Mouse (Mus musculus): Measurements from ENCODE around the gene Eif2ak1.
"Not testable (repeated sequence)": the region's sequence is repeated elsewhere in the genome, so short reads cannot be mapped to it uniquely, and the experiment has no call there.

The Eif2ak1 gene

GRCm38 (mm10) chr5:143817116-143817930 lies at the start of gene Eif2ak1:
Gene Eif2ak1 (plus strand): TSS chr5:143817788.
- peak; percentile 99 for ATAC-seq (ENCODE audit: insufficient number of reproducible peaks, low FRiP score, low TSS enrichment)

- ATAC-seq (ENCODE audit: insufficient number of reproducible peaks, low FRiP score, low TSS enrichment): no peak
Measured at GRCm38 (mm10) chr5:143781951-143782350, 35.6 kb upstream of the Eif2ak1 start.

GRCm38 (mm10) chr5:143785391-143785790 lies 32.2 kb upstream of the Eif2ak1 start:
- ATAC-seq (ENCODE audit: insufficient number of reproducible peaks, low FRiP score, low TSS enrichment): no peak

- ATAC-seq (ENCODE audit: insufficient number of reproducible peaks, low FRiP score, low TSS enrichment): not testable (repeated sequence)
Measured at GRCm38 (mm10) chr5:143801216-143801615, 16.4 kb upstream of the Eif2ak1 start.

- no peak for ATAC-seq (ENCODE audit: insufficient number of reproducible peaks, low FRiP score, low TSS enrichment)
Measured at GRCm38 (mm10) chr5:143804056-143804765, 13.4 kb upstream of the Eif2ak1 start.

GRCm38 (mm10) chr5:143807268-143807667 lies 10.3 kb upstream of the Eif2ak1 start:
- no peak for ATAC-seq (ENCODE audit: insufficient number of reproducible peaks, low FRiP score, low TSS enrichment)

GRCm38 (mm10) chr5:143809421-143810090 lies 8.0 kb upstream of the Eif2ak1 start:
- no peak for ATAC-seq (ENCODE audit: insufficient number of reproducible peaks, low FRiP score, low TSS enrichment)

- ATAC-seq (ENCODE audit: insufficient number of reproducible peaks, low FRiP score, low TSS enrichment): no peak
Measured at GRCm38 (mm10) chr5:143811653-143812052, 5.9 kb upstream of the Eif2ak1 start.

- no peak for ATAC-seq (ENCODE audit: insufficient number of reproducible peaks, low FRiP score, low TSS enrichment)
Measured at GRCm38 (mm10) chr5:143814626-143815025, 3.0 kb upstream of the Eif2ak1 start.

- peak; percentile 47; the same call in 1 of the 2 replicates for ATAC-seq (ENCODE audit: insufficient number of reproducible peaks, low FRiP score, low TSS enrichment)
Measured at GRCm38 (mm10) chr5:143817931-143818311, 333 bp downstream of the Eif2ak1 start.

GRCm38 (mm10) chr5:143818461-143818860 lies 873 bp downstream of the Eif2ak1 start:
- no peak for ATAC-seq (ENCODE audit: insufficient number of reproducible peaks, low FRiP score, low TSS enrichment)

GRCm38 (mm10) chr5:143818949-143819348 lies 1.4 kb downstream of the Eif2ak1 start:
- ATAC-seq (ENCODE audit: insufficient number of reproducible peaks, low FRiP score, low TSS enrichment): no peak

GRCm38 (mm10) chr5:143819906-143820660 lies 2.5 kb downstream of the Eif2ak1 start:
- no peak for ATAC-seq (ENCODE audit: insufficient number of reproducible peaks, low FRiP score, low TSS enrichment)

GRCm38 (mm10) chr5:143820820-143821219 lies 3.2 kb downstream of the Eif2ak1 start:
- ATAC-seq (ENCODE audit: insufficient number of reproducible peaks, low FRiP score, low TSS enrichment): no peak

- no peak for ATAC-seq (ENCODE audit: insufficient number of reproducible peaks, low FRiP score, low TSS enrichment)
Measured at GRCm38 (mm10) chr5:143871547-143872169, 54.1 kb downstream of the Eif2ak1 start.

- no peak for ATAC-seq (ENCODE audit: insufficient number of reproducible peaks, low FRiP score, low TSS enrichment)
Measured at GRCm38 (mm10) chr5:143874571-143874970, 57.0 kb downstream of the Eif2ak1 start.

GRCm38 (mm10) chr5:143885274-143885673 lies 67.7 kb downstream of the Eif2ak1 start:
- ATAC-seq (ENCODE audit: insufficient number of reproducible peaks, low FRiP score, low TSS enrichment): no peak

GRCm38 (mm10) chr5:143890741-143891140 lies 73.2 kb downstream of the Eif2ak1 start:
- no peak for ATAC-seq (ENCODE audit: insufficient number of reproducible peaks, low FRiP score, low TSS enrichment)

GRCm38 (mm10) chr5:143892255-143892886 lies 74.8 kb downstream of the Eif2ak1 start:
- ATAC-seq (ENCODE audit: insufficient number of reproducible peaks, low FRiP score, low TSS enrichment): no peak

Measured in cerebellum, adult (tissue).